Mouse (Mus musculus): ENCODE measurements at regions not wholly inside any gene's neighbourhood (a gene's known extent, or its start where the extent isn't known, plus 50 kb on each side); places are given as distances from the start of the nearest gene placed in this dataset.

GRCm38 (mm10) chr5:101323041-101323950, 341.5 kb downstream of the Nkx6-1 start:
- Histone ChIP-seq H3K4me1 (ENCODE audit: control insufficient read depth in 1 of 2, insufficient read depth in 2 of 2) (peaks cover 0 to 27% of the 10 kb centered on the region in 2 experiments; a peak in 3 of 4 replicates), H3K9me3 (replicated peaks; ENCODE audit: low read length) (no peaks in the 10 kb centered on the region), H3K79me2 (replicated peaks; ENCODE audit: control insufficient read depth, extremely low read depth, insufficient read depth, poor library complexity, severe bottlenecking) (no peaks in the 10 kb centered on the region), H3K27me3 (replicated peaks) (no peaks in the 10 kb centered on the region), H3K4me3 (replicated peaks in 1 of 3; ENCODE audit: low read depth in 2 of 3, low read length in 2 of 3, poor library complexity in 1 of 3) (no peak overlapping the region), H3K36me3 (replicated peaks in 1 of 2; ENCODE audit: control insufficient read depth in 1 of 2, insufficient read depth in 1 of 2, low read length in 1 of 2) (no peaks in the 10 kb centered on the region), H3K27ac (ENCODE audit: insufficient read depth, low read depth) (no peak overlapping the region), H3K4me2 (ENCODE audit: insufficient read depth, low read depth, poor library complexity, severe bottlenecking) (no peak overlapping the region), H3K9ac (ENCODE audit: insufficient read depth, low read depth) (no peak overlapping the region)
- dilution Hi-C loops (cut with MboI; ENCODE audit: extremely low pct_ligation_motif_present, extremely low pct_unique_long_range_greater_than_20kb, low sequenced_read_pairs): no loop called here
- in situ Hi-C loops (cut with MboI; ENCODE audit: low pct_ligation_motif_present, low pct_unique_long_range_greater_than_20kb, low sequenced_read_pairs): no loop called here
- TF ChIP-seq POLR2A (IDR thresholded peaks at IDR 0.05; ENCODE audit: low read depth, low read length) (no peak), NRF1 (IDR thresholded peaks at IDR 0.05; ENCODE audit: low read depth, low read length) (no peak), ZC3H11A (IDR thresholded peaks at IDR 0.05; ENCODE audit: low read depth, low read length) (no peak), USF1 (IDR thresholded peaks at IDR 0.05; ENCODE audit: low read depth, low read length) (no peak), MAFK (IDR thresholded peaks at IDR 0.05; ENCODE audit: insufficient replicate concordance, low read length) (no peak), E2F4 (IDR thresholded peaks at IDR 0.05; ENCODE audit: insufficient replicate concordance, low read depth, low read length) (no peak), UBTF (IDR thresholded peaks at IDR 0.05; ENCODE audit: low read depth, low read length) (no peak), MEF2A (IDR thresholded peaks at IDR 0.05; ENCODE audit: borderline replicate concordance, low read depth, low read length) (no peak), BHLHE40 (IDR thresholded peaks at IDR 0.05; ENCODE audit: low read depth, low read length) (no peak), ETS1 (conservative IDR thresholded peaks at IDR 0.05; ENCODE audit: low read depth, low read length) (no peak), MXI1 (IDR thresholded peaks at IDR 0.05; ENCODE audit: low read depth, low read length) (no peak), TBP (conservative IDR thresholded peaks at IDR 0.05; ENCODE audit: low read depth, low read length) (no peak), ZNF384 (IDR thresholded peaks at IDR 0.05; ENCODE audit: low read depth, low read length) (no peak), RAD21 (IDR thresholded peaks at IDR 0.05; ENCODE audit: low read depth, low read length) (no peak)
- no peak for DNase-seq (ENCODE audit: extremely low read depth)

- in situ Hi-C loops (cut with MboI; ENCODE audit: low pct_ligation_motif_present, low pct_unique_long_range_greater_than_20kb, low sequenced_read_pairs): no loop called here
- no peaks in the 10 kb centered on the region for H3K9me3 ChIP-seq (replicated peaks; ENCODE audit: low read length)
- DNase-seq (ENCODE audit: extremely low read depth): no peak
Measured at GRCm38 (mm10) chr5:101299986-101300385, 364.8 kb downstream of the Nkx6-1 start.

More at GRCm38 (mm10) chr5:101299986-101300385, 364.8 kb downstream of the Nkx6-1 start:
- Histone ChIP-seq H3K36me3 (replicated peaks in 1 of 2; ENCODE audit: control insufficient read depth in 1 of 2, insufficient read depth in 1 of 2, low read length in 1 of 2) (no peaks in the 10 kb centered on the region), H3K9ac (ENCODE audit: insufficient read depth, low read depth) (no peak overlapping the region), H3K4me2 (ENCODE audit: insufficient read depth, low read depth, poor library complexity, severe bottlenecking) (no peak overlapping the region), H3K27ac (ENCODE audit: insufficient read depth, low read depth) (no peak overlapping the region), H3K4me3 (replicated peaks in 1 of 3; ENCODE audit: low read depth in 2 of 3, low read length in 2 of 3, poor library complexity in 1 of 3) (no peak overlapping the region), H3K27me3 (replicated peaks) (no peaks in the 10 kb centered on the region), H3K4me1 (ENCODE audit: control insufficient read depth in 1 of 2, insufficient read depth in 2 of 2) (no peaks in the 10 kb centered on the region), H3K79me2 (replicated peaks; ENCODE audit: control insufficient read depth, extremely low read depth, insufficient read depth, poor library complexity, severe bottlenecking) (no peaks in the 10 kb centered on the region)
- dilution Hi-C loops (cut with MboI; ENCODE audit: extremely low pct_ligation_motif_present, extremely low pct_unique_long_range_greater_than_20kb, low sequenced_read_pairs): no loop called here
- TF ChIP-seq UBTF (IDR thresholded peaks at IDR 0.05; ENCODE audit: low read depth, low read length) (no peak), USF2 (conservative IDR thresholded peaks at IDR 0.05; ENCODE audit: low read depth, low read length) (no peak), JUN (IDR thresholded peaks at IDR 0.05; ENCODE audit: insufficient read depth, low read depth, low read length) (no peak), MAZ (IDR thresholded peaks at IDR 0.05; ENCODE audit: low read depth, low read length) (no peak)

All from CH12.LX (cell line).